Mouse (Mus musculus) liver, embryonic 14.5 days (tissue): ENCODE measurements around the gene Fgfr2.

Experiments used
- CTCF ChIP-seq: IDR thresholded peaks from 2 replicates; pipeline ENCODE4 v1.5.1; 2016; ENCODE audit warnings: antibody characterized with exemption, low read depth, control low read depth
- EP300 ChIP-seq: IDR thresholded peaks from 2 replicates; pipeline ENCODE4 v1.6.1; 2016; ENCODE audit warnings: antibody characterized with exemption, low read depth

GRCm38 (mm10) chr7:132199686-132200085, 923.5 kb downstream of the Fgfr2 start:
- no peak for TF ChIP-seq CTCF
- TF ChIP-seq EP300: no peak
